Comparison of ENCODE assay signal across 10 mouse cellular contexts in genomic region chr13:44622661-44623355, GRCm38 (mm10).
DNase-seq lines count a peak whose midpoint lies in the region; ATAC-seq lines count a peak whose summit lies in the region.
"Had no signal": no experiment of that assay in that cellular context is flagged by ENCODE, and none has a peak within 500 bp of the region (broad histone marks: within the 10 kb centered on the region; RNA-seq: fewer than 3 reads in every experiment).

No protein-coding gene starts in this region.

- H3K27me3 ChIP-seq in hindbrain, embryonic 10.5 days (ENCODE audit: insufficient read depth, poor library complexity, severe bottlenecking) = peaks cover 18% of the 10 kb centered on the region; the same call in 1 of the 2 replicates
- peaks cover 2% of the 10 kb centered on the region; the same call in 1 of the 2 replicates for H3K27me3 ChIP-seq in hindbrain, embryonic 11.5 days (ENCODE audit: control insufficient read depth, insufficient read depth, low read length)
- H3K27me3 ChIP-seq in heart, embryonic 10.5 days (ENCODE audit: insufficient read depth, poor library complexity, severe bottlenecking) = no peaks in the 10 kb centered on the region
- H3K27me3 ChIP-seq in stomach, embryonic 16.5 days (ENCODE audit: control insufficient read depth, insufficient read depth, low read length) = no peaks in the 10 kb centered on the region
- H3K27me3 ChIP-seq: CH12.LX had no signal

- H3K36me3 ChIP-seq in hindbrain, embryonic 10.5 days = no peaks in the 10 kb centered on the region
- H3K36me3 ChIP-seq in hindbrain, embryonic 11.5 days (ENCODE audit: control insufficient read depth, insufficient read depth, low read length) = no peaks in the 10 kb centered on the region
- no peaks in the 10 kb centered on the region for H3K36me3 ChIP-seq in heart, embryonic 10.5 days
- H3K36me3 ChIP-seq in stomach, embryonic 16.5 days (ENCODE audit: control insufficient read depth, insufficient read depth, low read length) = no peaks in the 10 kb centered on the region

- H3K4me1 ChIP-seq in hindbrain, embryonic 10.5 days (replicated peaks) = peaks cover 36% of the 10 kb centered on the region
- no peaks in the 10 kb centered on the region; the same call in 1 of the 2 replicates for H3K4me1 ChIP-seq in hindbrain, embryonic 11.5 days (replicated peaks; ENCODE audit: control insufficient read depth, insufficient read depth, low read length)
- H3K4me1 ChIP-seq in heart, embryonic 10.5 days = peaks cover 49% of the 10 kb centered on the region
- peaks cover 12% of the 10 kb centered on the region; the same call in 1 of the 2 replicates for H3K4me1 ChIP-seq in stomach, embryonic 16.5 days (ENCODE audit: control insufficient read depth, insufficient read depth, low read length)

- no peak overlapping the region for H3K9ac ChIP-seq in hindbrain, embryonic 11.5 days (ENCODE audit: low read depth, low read length)
- 0 out of 2 replicates have a peak overlapping the region, but pooled peaks have one; percentile 36 for H3K9ac ChIP-seq in stomach, embryonic 16.5 days (ENCODE audit: low read length)

- peak overlapping the region; percentile 67 for H3K27ac ChIP-seq in hindbrain, embryonic 10.5 days
- no peak overlapping the region for H3K27ac ChIP-seq in hindbrain, embryonic 11.5 days (ENCODE audit: low read depth, low read length)
- H3K27ac ChIP-seq in heart, embryonic 10.5 days = peak overlapping the region; percentile 71
- peak overlapping the region; percentile 68 for H3K27ac ChIP-seq in stomach, embryonic 16.5 days (ENCODE audit: low read length)
- H3K27ac ChIP-seq: left cerebral cortex, adult 2 months had no signal

- 44% methylated on average over 12 of the region's 12 CpGs for WGBS in hindbrain, embryonic 10.5 days
- 43% methylated on average over 12 of the region's 12 CpGs for WGBS in hindbrain, embryonic 11.5 days
- 24% methylated on average over 12 of the region's 12 CpGs for WGBS in heart, embryonic 10.5 days
- WGBS in stomach, embryonic 16.5 days = 37% methylated on average over 12 of the region's 12 CpGs

- no peak overlapping the region for H3K4me3 ChIP-seq in hindbrain, embryonic 10.5 days
- H3K4me3 ChIP-seq in hindbrain, embryonic 11.5 days (ENCODE audit: low read depth, low read length) = no peak overlapping the region
- no peak overlapping the region for H3K4me3 ChIP-seq in heart, embryonic 10.5 days
- H3K4me3 ChIP-seq in stomach, embryonic 16.5 days (replicated peaks; ENCODE audit: low read length) = no peak overlapping the region
- H3K4me3 ChIP-seq: left cerebral cortex, adult 2 months had no signal

- no peak for DNase-seq in hindbrain, embryonic 10.5 days (ENCODE audit: low spot score)
- DNase-seq in hindbrain, embryonic 11.5 days (ENCODE audit: low spot score) = no peak
- peak; percentile 20 for DNase-seq in brain, adult 2 months (ENCODE audit: low read depth, low spot score)
- DNase-seq in heart, embryonic 10.5 days (ENCODE audit: low spot score) = no peak
- DNase-seq in kidney, postnatal 25 days = peak; percentile 71 to 89
- no peak for DNase-seq in layer of hippocampus, adult 9-10 months (ENCODE audit: low spot score)

- no peak overlapping the region for H3K4me2 ChIP-seq in hindbrain, embryonic 11.5 days (replicated peaks; ENCODE audit: low read depth, low read length)
- no peak overlapping the region for H3K4me2 ChIP-seq in stomach, embryonic 16.5 days (ENCODE audit: low read depth, low read length)

- H3K9me3 ChIP-seq in hindbrain, embryonic 10.5 days = no peaks in the 10 kb centered on the region
- H3K9me3 ChIP-seq in hindbrain, embryonic 11.5 days (ENCODE audit: control insufficient read depth, low read length) = no peaks in the 10 kb centered on the region
- H3K9me3 ChIP-seq in heart, embryonic 10.5 days = no peaks in the 10 kb centered on the region
- no peaks in the 10 kb centered on the region for H3K9me3 ChIP-seq in stomach, embryonic 16.5 days (replicated peaks; ENCODE audit: control insufficient read depth, low read length)

- ATAC-seq in hindbrain, embryonic 11.5 days (ENCODE audit: low FRiP score) = no peak
- peak; percentile 82 for ATAC-seq in stomach, embryonic 16.5 days (ENCODE audit: insufficient read depth, low FRiP score)
- ATAC-seq in erythroblast, adult 5-6 weeks (replicated peaks; ENCODE audit: low FRiP score, poor library complexity, severe bottlenecking) = no peak

Comparison
In these comparisons a context has a peak if more than half of its experiments do, and no peak if none do; other contexts are left out.
1. DNase-seq: peak in brain, adult 2 months (single experiment) and kidney, postnatal 25 days (2 of 2); none in hindbrain, embryonic 10.5 days (single experiment), hindbrain, embryonic 11.5 days (single experiment), heart, embryonic 10.5 days (single experiment) and layer of hippocampus, adult 9-10 months (single experiment).